Mouse (Mus musculus) liver, adult 10 weeks (tissue): Measurements from ENCODE around the gene Gm9780. TPM values are rescaled to one million over a fixed set of nuclear protein-coding genes. Genes with fewer than 3 reads are reported as not detected.

Source experiments
- polyA plus RNA-seq: library from polyadenylated mRNA; stranded (reverse); fragments of 350-450 nt; fragmentation: Illumina TruSeq; extraction: RNeasy Lipid Tissue Mini Kit (QIAGEN cat#74804); gene quantifications from one replicate; pipeline ENCODE4 v1.2.3, GENCODE M21; 2014; ENCODE audit warnings: low read depth, low replicate concordance

Gene Gm9780
- 1.6 TPM for polyA plus RNA-seq

GRCm38 (mm10) chr14:26042611-26043010 is at the start of gene Gm9780:
TSS of gene Gm9780 (minus strand) at chr14:26042711.

GRCm38 (mm10) chr14:26081997-26082396 is 39.5 kb upstream of the Gm9780 start, which contains the start of gene Cphx3:
TSS of gene Cphx3 (plus strand) at chr14:26082297.

GRCm38 (mm10) chr14:26081216-26081615 is 38.7 kb upstream of the Gm9780 start, which contains the start of gene Cphx2:
TSS of gene Cphx2 (plus strand) at chr14:26081516.

GRCm38 (mm10) chr14:26067325-26067633 is 24.8 kb upstream of the Gm9780 start, which contains the start of gene Tmem254c:
TSS of gene Tmem254c (minus strand) at chr14:26067355.

GRCm38 (mm10) chr14:25978371-25979241 is 63.9 kb downstream of the Gm9780 start, which contains the start of gene Duxbl1:
TSS of gene Duxbl1 (plus strand) at chr14:25978577.

Other genes starting within 250 kb of the Gm9780 start
- gene Anxa11, start 200.6 kb downstream of the Gm9780 start, polyA plus RNA-seq = 8.7 TPM
- gene Plac9a, start 139.6 kb downstream of the Gm9780 start, polyA plus RNA-seq = not detected
- gene Tmem254a, start 115.0 kb downstream of the Gm9780 start, polyA plus RNA-seq = 23.7 TPM
- gene Cphx1, start 104.4 kb downstream of the Gm9780 start, polyA plus RNA-seq = not detected
- not detected for gene Duxbl1, start 64.1 kb downstream of the Gm9780 start, polyA plus RNA-seq
- 5.3 TPM for gene Tmem254c, start 24.6 kb upstream of the Gm9780 start, polyA plus RNA-seq
- not detected for gene Cphx2, start 38.8 kb upstream of the Gm9780 start, polyA plus RNA-seq
- 3.5 TPM for gene Cphx3, start 39.6 kb upstream of the Gm9780 start, polyA plus RNA-seq
- gene Duxbl2, start 75.6 kb upstream of the Gm9780 start, polyA plus RNA-seq = not detected
- gene Plac9b, start 139.8 kb upstream of the Gm9780 start, polyA plus RNA-seq = not detected
- 181 TPM for gene Tmem254b, start 164.3 kb upstream of the Gm9780 start, polyA plus RNA-seq
- gene Duxbl3, start 215.3 kb upstream of the Gm9780 start, polyA plus RNA-seq = not detected